Mouse (Mus musculus) naive thymus-derived CD4-positive, alpha-beta T cell, adult 5 months (primary cell): Measurements from ENCODE around the gene Dnah11. TPM values are rescaled to one million over a fixed set of nuclear protein-coding genes. Genes with fewer than 3 reads are reported as not detected.

Experiments used
- polyA plus RNA-seq: library from polyadenylated mRNA; unstranded; fragments of 100-300 nt; shearing (Covaris generic); gene quantifications from one replicate; pipeline ENCODE4 v1.2.1, GENCODE M21; 2017

Dnah11 gene
- 0.56 TPM for polyA plus RNA-seq

GRCm38 (mm10) chr12:118198386-118199093 lies at the start of gene Dnah11:
Gene Dnah11, minus strand, starts transcription at chr12:118199043.

Other genes starting within 250 kb of the Dnah11 start
- gene Sp4, start 102.4 kb upstream of the Dnah11 start, polyA plus RNA-seq: 30.6 TPM